Mouse (Mus musculus) embryonic fibroblast, embryonic 13.5 days (primary cell): ENCODE measurements around the gene Suds3.

Experiments
- CTCF ChIP-seq: IDR thresholded peaks from 2 replicates; pipeline ENCODE4 v1.5.1; 2011; ENCODE audit warnings: mild to moderate bottlenecking, control low read depth, low read length, moderate library complexity, borderline replicate concordance; ENCODE audit not compliant: insufficient read depth
- POLR2A ChIP-seq: IDR thresholded peaks from 2 replicates; pipeline ENCODE4 v1.6.1; 2011; ENCODE audit warnings: low read depth, mild to moderate bottlenecking, control low read depth, low read length, moderate library complexity

DNA sequence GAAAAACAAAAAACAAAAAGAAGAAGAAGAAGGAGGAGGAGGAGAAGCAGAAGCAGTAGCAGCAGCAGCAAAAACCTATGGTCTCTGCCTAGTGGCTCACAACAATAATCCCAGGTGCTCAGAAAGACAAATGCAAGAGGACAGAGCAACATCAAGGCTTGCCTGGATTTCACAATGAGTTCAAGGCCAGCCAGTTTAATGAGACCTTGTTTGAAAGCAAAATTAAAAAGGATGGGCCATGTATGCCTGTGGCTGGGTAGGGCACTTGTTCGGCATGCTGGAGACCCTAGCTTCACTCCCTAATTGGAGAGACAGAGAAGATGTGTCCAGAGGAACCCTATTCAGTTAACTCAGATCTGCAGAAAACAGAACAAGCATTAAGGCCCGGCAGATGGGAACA, 1.3 kb upstream of the Suds3 start:
- TF ChIP-seq POLR2A: no peak
- no peak for TF ChIP-seq CTCF
